Mouse (Mus musculus) megakaryocyte, embryonic 14.5 days (primary cell): Measurements from ENCODE around the gene Ago3.

Source experiments
- FLI1 ChIP-seq: IDR thresholded peaks from 2 replicates; pipeline ENCODE4 v1.6.1; 2012; ENCODE audit warnings: low read length, inconsistent platforms, mixed read lengths
- GATA1 ChIP-seq: IDR thresholded peaks from 3 replicates; pipeline ENCODE4 v1.6.1; 2012; ENCODE audit warnings: mixed read lengths, low read length, inconsistent platforms, borderline replicate concordance

GRCm38 (mm10) chr4:126428682-126429346 is 542 bp downstream of the Ago3 start:
- TF ChIP-seq FLI1 (no peak), GATA1 (no peak)
